Mouse (Mus musculus): ENCODE data around the gene Kcnc4. TPM values are rescaled to one million over a fixed set of nuclear protein-coding genes. Genes with fewer than 3 reads are reported as not detected.

The Kcnc4 gene
- polyA plus RNA-seq, 1 experiment from 2014 or later: 0.14 TPM

DNA sequence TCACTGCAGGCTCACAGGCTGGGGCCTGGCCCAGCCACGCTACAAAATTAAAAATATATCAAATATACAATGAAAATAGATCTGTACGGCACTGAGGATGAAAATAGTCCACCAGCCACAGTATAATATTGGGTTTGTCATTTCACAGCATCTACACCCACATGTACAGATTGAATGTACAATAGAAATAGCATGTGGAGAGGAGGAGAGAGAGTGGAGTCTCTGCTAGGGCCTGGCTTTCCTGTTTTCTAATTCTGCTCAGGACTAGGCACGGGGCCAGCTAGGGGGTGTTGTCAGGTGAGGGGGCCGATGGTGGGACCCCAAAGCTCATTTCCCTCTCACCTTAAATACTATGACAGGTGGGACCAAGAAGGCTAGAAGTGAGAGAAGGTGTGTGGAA lies 9.7 kb upstream of the Kcnc4 start:
- no peaks in the 10 kb centered on the region for H3K27me3 ChIP-seq (ENCODE audit: control insufficient read depth, insufficient read depth, low read length)
- H3K27ac ChIP-seq (replicated peaks; ENCODE audit: low read depth, low read length): no peak overlapping the region
- H3K9ac ChIP-seq (replicated peaks; ENCODE audit: low read length): no peak overlapping the region
- no peaks in the 10 kb centered on the region for H3K36me3 ChIP-seq (replicated peaks; ENCODE audit: control insufficient read depth, insufficient read depth, low read depth, low read length)
- H3K4me1 ChIP-seq (ENCODE audit: control insufficient read depth, insufficient read depth, low read length): no peaks in the 10 kb centered on the region
- DNase-seq (ENCODE audit: low spot score) (no peak), ATAC-seq (replicated peaks; ENCODE audit: insufficient number of reproducible peaks, low FRiP score, low TSS enrichment, low read depth) (no peak)
- 72% methylated on average over 4 of the region's 4 CpGs for WGBS
- H3K9me3 ChIP-seq (replicated peaks; ENCODE audit: control insufficient read depth, low read length): no peaks in the 10 kb centered on the region
- no peak overlapping the region for H3K4me3 ChIP-seq (ENCODE audit: low read depth, low read length)
- H3K4me2 ChIP-seq (ENCODE audit: low read depth, low read length): no peak overlapping the region

DNA sequence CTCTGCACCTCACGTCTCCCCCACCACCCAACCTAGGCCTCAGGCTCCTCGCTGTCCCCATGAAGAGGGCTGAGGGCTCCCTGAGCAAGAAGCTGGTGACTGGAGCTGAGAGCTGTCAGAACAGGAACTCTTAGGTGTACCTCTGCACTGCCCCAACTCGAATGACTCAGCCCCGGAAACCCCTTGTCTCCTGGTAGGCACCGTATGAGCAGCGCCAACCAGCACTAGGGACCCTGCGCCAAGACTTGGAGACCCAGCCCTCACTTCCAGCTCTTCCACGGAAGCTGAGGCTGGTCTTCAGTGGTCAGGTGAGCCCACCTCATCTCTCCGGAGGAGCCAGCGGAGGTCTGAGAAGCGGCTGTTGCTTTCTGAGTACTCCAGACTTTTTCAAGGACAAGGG lies 8.8 kb upstream of the Kcnc4 start:
- H3K36me3 ChIP-seq (replicated peaks; ENCODE audit: control insufficient read depth, insufficient read depth, low read depth, low read length): no peaks in the 10 kb centered on the region
- no peaks in the 10 kb centered on the region for H3K4me1 ChIP-seq (ENCODE audit: control insufficient read depth, insufficient read depth, low read length)
- no peak overlapping the region for H3K9ac ChIP-seq (replicated peaks; ENCODE audit: low read length)
- H3K27me3 ChIP-seq (ENCODE audit: control insufficient read depth, insufficient read depth, low read length): no peaks in the 10 kb centered on the region
- ATAC-seq (replicated peaks; ENCODE audit: insufficient number of reproducible peaks, low FRiP score, low TSS enrichment, low read depth) (no peak), DNase-seq (ENCODE audit: low spot score) (no peak)
- no peaks in the 10 kb centered on the region for H3K9me3 ChIP-seq (replicated peaks; ENCODE audit: control insufficient read depth, low read length)
- no peak overlapping the region for H3K27ac ChIP-seq (replicated peaks; ENCODE audit: low read depth, low read length)
- no peak overlapping the region for H3K4me3 ChIP-seq (ENCODE audit: low read depth, low read length)
- WGBS: 90% methylated on average over 11 of the region's 11 CpGs
- H3K4me2 ChIP-seq (ENCODE audit: low read depth, low read length): no peak overlapping the region

DNA sequence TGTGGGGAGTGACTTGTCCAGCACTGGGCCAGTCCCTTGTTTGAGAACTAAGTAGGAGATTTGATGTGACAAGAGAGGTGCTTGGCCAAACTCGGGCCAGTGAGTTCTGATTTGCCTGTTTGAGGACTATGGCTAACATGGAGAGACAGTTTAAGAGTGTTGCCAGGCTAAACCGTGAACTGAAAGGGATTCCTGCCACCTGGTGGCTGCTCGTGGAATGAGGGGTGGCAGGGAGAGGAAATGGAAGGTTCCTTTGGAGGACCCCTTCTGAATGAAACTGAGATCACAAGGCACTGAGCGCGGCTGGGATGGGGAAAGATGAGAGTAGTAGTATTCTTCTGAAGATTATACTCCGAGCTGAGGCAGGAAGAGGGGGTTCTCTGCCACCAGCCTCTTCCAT lies 7.2 kb upstream of the Kcnc4 start:
- ATAC-seq (replicated peaks; ENCODE audit: insufficient number of reproducible peaks, low FRiP score, low TSS enrichment, low read depth) (no peak), DNase-seq (ENCODE audit: low spot score) (peak; percentile 86)
- Histone ChIP-seq H3K4me3 (ENCODE audit: low read depth, low read length) (no peak overlapping the region), H3K4me1 (ENCODE audit: control insufficient read depth, insufficient read depth, low read length) (no peaks in the 10 kb centered on the region), H3K4me2 (ENCODE audit: low read depth, low read length) (no peak overlapping the region), H3K27me3 (ENCODE audit: control insufficient read depth, insufficient read depth, low read length) (0 out of 2 replicates have a peak, but pooled peaks cover 3% of the 10 kb centered on the region), H3K9ac (replicated peaks; ENCODE audit: low read length) (no peak overlapping the region), H3K36me3 (replicated peaks; ENCODE audit: control insufficient read depth, insufficient read depth, low read depth, low read length) (no peaks in the 10 kb centered on the region), H3K9me3 (replicated peaks; ENCODE audit: control insufficient read depth, low read length) (no peaks in the 10 kb centered on the region), H3K27ac (replicated peaks; ENCODE audit: low read depth, low read length) (no peak overlapping the region)
- 11% methylated on average over 6 of the region's 6 CpGs for whole genome bisulfite sequencing

DNA sequence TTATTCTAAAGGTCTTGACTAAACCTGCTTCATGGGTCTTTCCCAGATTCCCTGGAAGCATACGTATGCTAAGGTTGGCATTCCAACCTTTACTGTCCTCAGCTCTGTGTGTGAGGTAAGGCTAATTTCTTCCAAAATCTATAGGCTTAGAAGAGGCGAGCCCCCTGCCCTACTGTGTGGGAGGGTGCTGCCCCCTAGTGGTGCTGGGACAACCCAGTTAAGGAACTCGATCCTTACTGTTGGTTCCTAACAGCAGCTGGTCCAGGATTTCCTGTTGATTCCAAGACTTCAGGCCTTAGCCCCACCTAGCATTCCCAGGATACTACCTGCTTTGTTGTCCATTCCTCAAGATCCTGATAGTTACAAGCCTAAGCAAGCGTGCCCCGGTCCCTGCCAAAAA lies 2.8 kb upstream of the Kcnc4 start:
- Histone ChIP-seq H3K4me2 (ENCODE audit: low read depth, low read length) (no peak overlapping the region), H3K9me3 (replicated peaks; ENCODE audit: control insufficient read depth, low read length) (no peaks in the 10 kb centered on the region), H3K27ac (replicated peaks; ENCODE audit: low read depth, low read length) (no peak overlapping the region), H3K9ac (replicated peaks; ENCODE audit: low read length) (no peak overlapping the region), H3K27me3 (ENCODE audit: control insufficient read depth, insufficient read depth, low read length) (peaks cover 41% of the 10 kb centered on the region), H3K4me3 (ENCODE audit: low read depth, low read length) (no peak overlapping the region), H3K36me3 (replicated peaks; ENCODE audit: control insufficient read depth, insufficient read depth, low read depth, low read length) (no peaks in the 10 kb centered on the region), H3K4me1 (ENCODE audit: control insufficient read depth, insufficient read depth, low read length) (peaks cover 5% of the 10 kb centered on the region)
- no peak for ATAC-seq (replicated peaks; ENCODE audit: insufficient number of reproducible peaks, low FRiP score, low TSS enrichment, low read depth)
- peak; percentile 90 for DNase-seq (ENCODE audit: low spot score)
- 9% methylated on average over 5 of the region's 5 CpGs for WGBS

DNA sequence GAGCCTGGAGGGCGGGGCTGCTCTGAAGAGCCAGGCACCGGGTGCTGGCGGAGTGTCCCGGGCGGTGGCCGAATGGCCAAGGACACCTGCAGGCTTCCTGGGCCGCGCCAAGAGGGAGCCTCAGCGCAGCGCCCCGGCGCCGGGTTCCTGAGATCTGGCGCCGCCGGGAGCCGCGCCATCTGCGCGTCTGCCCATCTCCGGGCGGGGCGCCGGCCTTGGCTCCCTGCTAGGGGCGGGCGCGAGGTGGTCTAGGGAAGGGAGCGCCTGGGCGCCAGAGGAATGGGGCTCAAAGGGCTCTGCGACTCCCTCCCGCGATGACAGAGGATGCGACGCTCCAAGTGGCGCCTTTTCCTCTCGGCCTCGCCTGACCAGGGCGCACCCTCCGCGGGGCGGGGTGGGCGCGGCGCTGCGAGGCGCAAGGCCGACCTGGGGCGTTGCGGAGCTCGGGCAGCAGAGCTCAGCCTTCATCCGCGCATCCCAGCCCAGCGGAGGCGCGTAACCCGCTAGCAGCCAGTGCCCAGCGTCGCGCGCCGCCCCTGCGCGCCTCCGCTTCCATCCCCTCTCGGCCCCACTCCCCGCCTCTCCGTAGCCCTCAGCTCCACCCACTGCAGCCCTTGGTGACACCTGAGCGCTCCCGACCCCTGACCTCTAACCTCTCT lies 550 bp upstream of the Kcnc4 start:
- H3K4me2 ChIP-seq (ENCODE audit: low read depth, low read length): peak overlapping the region; percentile 99
- H3K27me3 ChIP-seq (ENCODE audit: control insufficient read depth, insufficient read depth, low read length): peaks cover 50% of the 10 kb centered on the region
- no peaks in the 10 kb centered on the region for H3K9me3 ChIP-seq (replicated peaks; ENCODE audit: control insufficient read depth, low read length)
- H3K4me1 ChIP-seq (ENCODE audit: control insufficient read depth, insufficient read depth, low read length): peaks cover 5% of the 10 kb centered on the region
- H3K36me3 ChIP-seq (replicated peaks; ENCODE audit: control insufficient read depth, insufficient read depth, low read depth, low read length): no peaks in the 10 kb centered on the region
- H3K27ac ChIP-seq (replicated peaks; ENCODE audit: low read depth, low read length): no peak overlapping the region
- DNase-seq (ENCODE audit: low spot score) (peak; percentile 52), ATAC-seq (replicated peaks; ENCODE audit: insufficient number of reproducible peaks, low FRiP score, low TSS enrichment, low read depth) (peak; percentile 25; the same call in 1 of the 2 replicates)
- peak overlapping the region; percentile 13; the same call in 1 of the 2 replicates for H3K9ac ChIP-seq (replicated peaks; ENCODE audit: low read length)
- H3K4me3 ChIP-seq (ENCODE audit: low read depth, low read length): peak overlapping the region; percentile 50
- WGBS: 0% methylated on average over 49 of the region's 69 CpGs

DNA sequence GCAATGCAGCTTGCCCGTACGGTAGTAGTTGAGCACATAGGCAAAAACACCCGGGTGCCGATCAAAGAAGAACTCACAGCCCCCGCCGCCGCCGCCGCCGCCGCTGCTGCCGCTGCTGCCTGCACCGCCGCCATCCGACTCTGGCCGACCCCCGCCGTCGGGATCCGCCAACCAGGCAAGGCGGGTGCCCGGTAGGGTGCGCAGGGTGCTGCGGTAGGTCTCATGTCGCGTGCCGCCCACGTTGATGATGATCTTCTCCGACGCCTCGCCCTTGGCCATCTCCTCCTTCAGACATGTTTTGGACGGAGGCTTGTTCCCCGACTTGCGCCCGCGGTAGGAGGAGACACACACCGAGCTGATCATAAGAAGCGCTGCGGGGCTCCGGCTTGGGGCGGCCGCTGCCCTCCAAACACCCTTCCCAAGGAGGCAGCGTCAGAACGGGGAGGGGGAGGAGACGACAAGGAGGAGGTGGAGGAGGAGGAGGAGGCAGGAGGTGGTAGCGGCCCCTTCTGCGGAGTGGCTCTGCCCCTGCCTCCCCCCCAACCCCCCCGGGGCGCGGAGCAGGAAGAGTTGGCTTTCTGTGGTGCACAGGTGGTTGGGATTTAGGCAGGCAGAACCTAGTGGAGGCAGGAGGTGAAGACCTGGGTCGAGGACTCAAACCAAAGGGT lies 690 bp downstream of the Kcnc4 start:
- Histone ChIP-seq H3K27ac (replicated peaks; ENCODE audit: low read depth, low read length) (no peak overlapping the region), H3K4me3 (ENCODE audit: low read depth, low read length) (peak overlapping the region; percentile 50), H3K9me3 (replicated peaks; ENCODE audit: control insufficient read depth, low read length) (no peaks in the 10 kb centered on the region), H3K4me2 (ENCODE audit: low read depth, low read length) (peak overlapping the region; percentile 99), H3K36me3 (replicated peaks; ENCODE audit: control insufficient read depth, insufficient read depth, low read depth, low read length) (no peaks in the 10 kb centered on the region), H3K9ac (replicated peaks; ENCODE audit: low read length) (no peak overlapping the region; the same call in 1 of the 2 replicates), H3K27me3 (ENCODE audit: control insufficient read depth, insufficient read depth, low read length) (peaks cover 50% of the 10 kb centered on the region), H3K4me1 (ENCODE audit: control insufficient read depth, insufficient read depth, low read length) (peaks cover 5% of the 10 kb centered on the region)
- ATAC-seq (replicated peaks; ENCODE audit: insufficient number of reproducible peaks, low FRiP score, low TSS enrichment, low read depth) (0 out of 2 replicates have a peak, but pooled peaks have one; percentile 2), DNase-seq (ENCODE audit: low spot score) (peak; percentile 32)
- 0% methylated on average over 48 of the region's 51 CpGs for WGBS

DNA sequence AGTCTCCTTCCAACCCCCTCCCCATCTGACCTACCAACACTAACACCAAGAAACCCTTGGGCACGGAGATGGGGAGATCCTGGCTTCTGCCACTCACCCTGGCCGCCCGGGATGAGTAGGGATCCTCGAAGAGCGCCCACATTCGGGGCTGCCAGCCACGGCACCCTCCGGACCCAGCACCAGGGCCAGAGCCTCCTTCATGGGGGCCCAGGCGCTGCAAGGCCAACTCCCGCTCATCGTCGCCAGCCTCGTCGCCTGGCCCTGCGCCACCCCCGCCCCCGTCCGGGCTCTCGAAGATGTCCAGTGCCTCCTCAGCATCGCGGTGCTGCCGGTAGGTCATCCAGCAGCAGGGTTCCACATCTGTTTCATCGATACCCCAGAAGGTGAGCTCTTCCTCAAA lies 1.2 kb downstream of the Kcnc4 start:
- Histone ChIP-seq H3K4me2 (ENCODE audit: low read depth, low read length) (peak overlapping the region; percentile 99), H3K4me3 (ENCODE audit: low read depth, low read length) (peak overlapping the region; percentile 50)
- 5% methylated on average over 23 of the region's 23 CpGs for WGBS

DNA sequence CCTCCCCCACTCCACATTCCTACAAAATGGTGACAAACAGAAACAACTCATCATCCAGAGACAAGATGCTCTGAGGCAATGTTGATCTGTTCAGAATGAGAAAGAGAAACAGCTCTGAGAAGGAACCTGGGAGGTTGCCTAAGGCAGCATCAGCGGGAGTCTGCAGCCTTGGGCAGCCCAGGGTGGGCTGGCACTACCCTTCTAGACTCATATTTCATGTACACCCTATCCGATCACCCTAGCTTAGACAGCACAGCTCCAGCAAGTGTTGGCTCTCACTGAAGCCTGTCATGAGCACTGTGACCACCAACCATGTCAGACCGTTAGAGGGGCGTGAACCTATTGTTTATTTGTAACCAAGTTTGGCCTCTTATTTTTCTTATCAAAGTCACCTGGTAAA lies 5.1 kb downstream of the Kcnc4 start:
- peaks cover 5% of the 10 kb centered on the region for H3K4me1 ChIP-seq (ENCODE audit: control insufficient read depth, insufficient read depth, low read length)
- no peaks in the 10 kb centered on the region for H3K9me3 ChIP-seq (replicated peaks; ENCODE audit: control insufficient read depth, low read length)
- WGBS: 81% methylated on average over 4 of the region's 4 CpGs
- no peak for DNase-seq (ENCODE audit: low spot score)
- no peak overlapping the region for H3K4me2 ChIP-seq (ENCODE audit: low read depth, low read length)
- ATAC-seq (replicated peaks; ENCODE audit: insufficient number of reproducible peaks, low FRiP score, low TSS enrichment, low read depth): no peak
- no peak overlapping the region for H3K9ac ChIP-seq (replicated peaks; ENCODE audit: low read length)
- H3K27ac ChIP-seq (replicated peaks; ENCODE audit: low read depth, low read length): no peak overlapping the region
- peaks cover 30% of the 10 kb centered on the region for H3K27me3 ChIP-seq (ENCODE audit: control insufficient read depth, insufficient read depth, low read length)
- no peak overlapping the region for H3K4me3 ChIP-seq (ENCODE audit: low read depth, low read length)
- no peaks in the 10 kb centered on the region for H3K36me3 ChIP-seq (replicated peaks; ENCODE audit: control insufficient read depth, insufficient read depth, low read depth, low read length)

More for the DNA sequence above, 1.2 kb downstream of the Kcnc4 start:
- Histone ChIP-seq H3K9me3 (replicated peaks; ENCODE audit: control insufficient read depth, low read length) (no peaks in the 10 kb centered on the region), H3K9ac (replicated peaks; ENCODE audit: low read length) (no peak overlapping the region; the same call in 1 of the 2 replicates), H3K4me1 (ENCODE audit: control insufficient read depth, insufficient read depth, low read length) (peaks cover 5% of the 10 kb centered on the region), H3K36me3 (replicated peaks; ENCODE audit: control insufficient read depth, insufficient read depth, low read depth, low read length) (no peaks in the 10 kb centered on the region), H3K27me3 (ENCODE audit: control insufficient read depth, insufficient read depth, low read length) (peaks cover 50% of the 10 kb centered on the region), H3K27ac (replicated peaks; ENCODE audit: low read depth, low read length) (no peak overlapping the region)
- no peak for DNase-seq (ENCODE audit: low spot score)
- ATAC-seq (replicated peaks; ENCODE audit: insufficient number of reproducible peaks, low FRiP score, low TSS enrichment, low read depth): no peak
